Mouse (Mus musculus): Measurements from ENCODE around the gene Kcna3.

DNA sequence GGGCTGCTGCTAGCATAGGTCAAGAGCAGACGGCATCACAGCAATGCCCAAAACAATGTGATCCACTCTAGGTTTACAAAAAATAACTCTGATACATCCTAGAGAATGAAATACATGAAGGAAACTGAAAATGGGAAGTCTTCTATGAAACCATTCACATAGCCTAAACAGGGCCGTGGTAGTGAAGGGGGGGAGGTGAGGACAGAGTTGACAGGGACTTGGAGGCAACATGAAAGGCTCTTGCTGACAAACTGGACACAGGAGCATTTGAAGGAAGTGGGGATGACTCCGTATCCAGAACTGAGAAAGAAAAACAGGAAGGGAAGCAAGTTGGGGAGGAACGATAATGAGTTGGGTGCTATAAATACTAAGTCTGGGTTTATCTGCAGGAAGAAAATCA lies 4.4 kb upstream of the Kcna3 start:
- TF ChIP-seq CTCF (IDR thresholded peaks at IDR 0.05; ENCODE audit: insufficient read depth, low read depth, low read length) (no peak), POLR2A (IDR thresholded peaks at IDR 0.05; ENCODE audit: insufficient read depth, low read depth, low read length) (no peak)
